Mouse (Mus musculus) embryo, embryonic 10.5 days (tissue): ENCODE measurements at regions not wholly inside any gene's neighbourhood (a gene's known extent, or its start where the extent isn't known, plus 50 kb on each side); places are given as distances from the start of the nearest gene placed in this dataset.
A peak's percentile ranks its signal among the peaks of the same experiment; 100 is the strongest.
"Not testable (repeated sequence)": the region's sequence is repeated elsewhere in the genome, so short reads cannot be mapped to it uniquely, and the experiment has no call there.

Experiments
- DNase-seq: peaks from one replicate; pipeline ENCODE4 v3.0.0-alpha.2; 2015; ENCODE audit warnings: low spot score

GRCm38 (mm10) chr5:148820476-148820875, 108.6 kb downstream of the Katnal1 start:
- DNase-seq: peak; percentile 52

GRCm38 (mm10) chr5:148819423-148819822, 109.7 kb downstream of the Katnal1 start:
- DNase-seq: no peak

- no peak for DNase-seq
Observed at GRCm38 (mm10) chr5:148818746-148819145, 110.4 kb downstream of the Katnal1 start.

- no peak for DNase-seq
Observed at GRCm38 (mm10) chr5:148812840-148813239, 116.3 kb downstream of the Katnal1 start.

GRCm38 (mm10) chr5:148812016-148812415, 117.1 kb downstream of the Katnal1 start:
- peak; percentile 91 for DNase-seq

GRCm38 (mm10) chr5:148809485-148809884, 119.6 kb downstream of the Katnal1 start:
- no peak for DNase-seq

- DNase-seq: no peak
Observed at GRCm38 (mm10) chr5:148809055-148809454, 120.1 kb downstream of the Katnal1 start.

- DNase-seq: peak; percentile 80
Observed at GRCm38 (mm10) chr5:148808426-148808825, 120.7 kb downstream of the Katnal1 start.

- DNase-seq: no peak
Observed at GRCm38 (mm10) chr5:148807612-148808011, 121.5 kb downstream of the Katnal1 start.

- no peak for DNase-seq
Observed at GRCm38 (mm10) chr5:148805030-148805429, 124.1 kb downstream of the Katnal1 start.

GRCm38 (mm10) chr5:148803772-148804171, 125.3 kb downstream of the Katnal1 start:
- DNase-seq: no peak

- DNase-seq: no peak
Observed at GRCm38 (mm10) chr5:148802720-148803119, 126.4 kb downstream of the Katnal1 start.

- no peak for DNase-seq
Observed at GRCm38 (mm10) chr5:148798541-148798940, 130.6 kb downstream of the Katnal1 start.

- no peak for DNase-seq
Observed at GRCm38 (mm10) chr5:148796072-148796471, 133.0 kb downstream of the Katnal1 start.

- DNase-seq: peak; percentile 67
Observed at GRCm38 (mm10) chr5:148794465-148794864, 134.7 kb downstream of the Katnal1 start.

GRCm38 (mm10) chr5:148792736-148793440, 136.2 kb downstream of the Katnal1 start:
- peak; percentile 91 for DNase-seq

- DNase-seq: no peak
Observed at GRCm38 (mm10) chr5:148791651-148792050, 137.5 kb downstream of the Katnal1 start.

- not testable (repeated sequence) for DNase-seq
Observed at GRCm38 (mm10) chr5:148790343-148790742, 138.8 kb downstream of the Katnal1 start.

- DNase-seq: no peak
Observed at GRCm38 (mm10) chr5:148789823-148790222, 139.3 kb downstream of the Katnal1 start.

- DNase-seq: peak; percentile 32
Observed at GRCm38 (mm10) chr5:148789147-148789566, 140.0 kb downstream of the Katnal1 start.

GRCm38 (mm10) chr5:148788690-148789089, 140.4 kb downstream of the Katnal1 start:
- no peak for DNase-seq

GRCm38 (mm10) chr5:148787270-148787669, 141.8 kb downstream of the Katnal1 start:
- DNase-seq: peak; percentile 65

- peak; percentile 44 for DNase-seq
Observed at GRCm38 (mm10) chr5:148781076-148781475, 148.0 kb downstream of the Katnal1 start.
